Mouse (Mus musculus) thymus, adult 2 months (tissue): ENCODE results near the gene Olfr1424.

Source experiments
- CTCF ChIP-seq: fragments of 200-500 bp; IDR thresholded peaks from 2 replicates; pipeline ENCODE4 v1.5.1; 2012; ENCODE audit warnings: mild to moderate bottlenecking, control low read depth, low read length, moderate library complexity, borderline replicate concordance; ENCODE audit not compliant: control insufficient read depth, poor library complexity, insufficient read depth; ENCODE audit errors: extremely low read depth
- POLR2A ChIP-seq: fragments of 200-500 bp; IDR thresholded peaks from 2 replicates; pipeline ENCODE4 v1.6.1; 2012; ENCODE audit warnings: mild to moderate bottlenecking, low read length, control low read depth, moderate library complexity; ENCODE audit not compliant: control insufficient read depth, poor library complexity, insufficient read depth; ENCODE audit errors: extremely low read depth

GRCm38 (mm10) chr19:12104541-12104940 lies 42.1 kb upstream of the Olfr1424 start:
- no peak for TF ChIP-seq CTCF
- TF ChIP-seq POLR2A, result no peak
